Mouse (Mus musculus) small intestine, adult 2 months (tissue): ENCODE measurements around the gene Plppr3.

Experiments used
- CTCF ChIP-seq: fragments of 200-500 bp; IDR thresholded peaks from 2 replicates; pipeline ENCODE4 v1.5.1; 2012; ENCODE audit warnings: low read depth, mild to moderate bottlenecking, control low read depth, inconsistent platforms, low read length, moderate library complexity, mixed read lengths; ENCODE audit not compliant: insufficient replicate concordance, insufficient read length; ENCODE audit errors: extremely low read depth
- POLR2A ChIP-seq: fragments of 200-500 bp; IDR thresholded peaks from 2 replicates; pipeline ENCODE4 v1.6.1; 2012; ENCODE audit warnings: low read depth, mild to moderate bottlenecking, control low read depth, inconsistent platforms, low read length, moderate library complexity

DNA sequence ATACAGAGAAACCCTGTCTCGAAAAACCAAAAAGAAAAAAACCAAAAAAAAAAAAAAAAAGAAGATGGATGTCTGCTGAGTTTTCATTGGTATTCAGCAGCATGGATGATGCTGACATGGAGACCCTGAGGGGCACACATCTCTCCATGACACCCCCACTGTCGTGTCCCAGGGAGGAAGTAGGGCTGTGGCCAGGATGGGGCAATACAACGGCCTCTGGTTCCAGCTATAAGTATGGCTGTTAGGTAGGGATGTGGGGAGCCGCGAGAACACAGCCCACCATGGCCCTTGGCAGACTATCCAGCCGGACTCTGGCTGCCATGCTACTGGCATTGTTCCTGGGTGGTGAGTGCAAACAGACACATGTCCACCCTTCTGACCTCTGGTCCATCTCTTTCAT is 11.6 kb upstream of the Plppr3 start, which contains the start of gene Elane:
- TF ChIP-seq POLR2A: no peak
- TF ChIP-seq CTCF: no peak
